Mouse (Mus musculus): Measurements from ENCODE around the gene Clmp. TPM values are rescaled to one million over a fixed set of nuclear protein-coding genes. Genes with fewer than 3 reads are reported as not detected.

Gene Clmp
- polyA plus RNA-seq, 1 experiment from 2014 or later: 7.7 TPM

DNA sequence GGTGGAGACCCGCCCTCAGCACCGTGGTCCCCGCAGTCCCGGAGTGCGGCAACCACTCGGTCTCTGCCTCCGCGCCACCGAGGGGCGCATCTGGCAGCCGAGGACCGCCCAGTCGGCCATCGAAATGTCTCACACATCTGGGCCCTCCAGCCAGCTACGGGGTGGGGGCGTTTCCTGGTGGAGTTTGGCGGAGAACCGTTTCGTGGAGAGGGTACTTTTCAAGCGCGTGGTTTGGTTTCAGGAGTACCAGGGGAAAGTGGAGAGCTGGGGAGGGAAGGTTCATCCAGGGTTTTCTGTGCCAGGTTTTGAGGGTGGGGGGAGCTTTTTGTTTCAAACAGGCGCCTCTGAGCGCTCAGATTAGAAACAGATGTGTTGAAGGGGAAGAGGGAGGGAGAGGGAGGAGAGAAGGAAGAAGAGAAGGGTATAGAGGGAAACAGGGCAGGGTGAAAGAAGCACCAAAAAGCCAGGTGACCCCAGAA, 698 bp downstream of the Clmp start:
- 5% methylated on average over 22 of the region's 23 CpGs for WGBS
- peak overlapping the region; percentile 61 for H3K9ac ChIP-seq (ENCODE audit: low read depth, low read length)
- H3K4me1 ChIP-seq (replicated peaks; ENCODE audit: control insufficient read depth, insufficient read depth, low read length): no peaks in the 10 kb centered on the region
- peak overlapping the region; percentile 63 for H3K4me2 ChIP-seq
- DNase-seq (ENCODE audit: low spot score) (peak; percentile 38), ATAC-seq (replicated peaks; ENCODE audit: low FRiP score) (no peak)
- peak overlapping the region; percentile 58 for H3K4me3 ChIP-seq (ENCODE audit: low read depth, low read length)
- peak overlapping the region; percentile 61; the same call in 1 of the 2 replicates for H3K27ac ChIP-seq (ENCODE audit: low read depth, low read length)
- H3K27me3 ChIP-seq (replicated peaks; ENCODE audit: control insufficient read depth, insufficient read depth, low read length): peaks cover 41% of the 10 kb centered on the region
- no peaks in the 10 kb centered on the region for H3K36me3 ChIP-seq (ENCODE audit: control insufficient read depth, insufficient read depth, low read length)
- H3K9me3 ChIP-seq (ENCODE audit: control insufficient read depth, low read length): no peaks in the 10 kb centered on the region

DNA sequence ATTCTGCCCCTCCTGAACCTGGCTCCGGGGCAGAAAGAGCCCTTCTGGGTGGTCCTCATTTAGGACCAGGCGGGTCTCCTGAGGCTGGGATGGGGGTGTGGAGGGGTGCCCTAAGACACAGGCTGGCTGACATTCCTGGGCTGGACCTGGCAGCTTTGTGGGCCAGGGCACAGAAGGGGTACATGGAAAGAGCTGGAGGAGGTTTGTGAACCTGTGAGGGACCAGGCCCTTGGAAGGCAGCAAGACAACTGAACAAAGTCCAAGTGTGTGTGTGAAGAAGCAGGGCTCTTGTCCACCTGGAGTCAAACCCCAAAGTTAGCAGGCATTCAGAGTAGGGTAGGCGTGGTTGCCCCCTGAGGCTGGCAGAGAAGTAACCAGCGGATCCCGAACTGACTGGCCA, 1.3 kb downstream of the Clmp start:
- DNase-seq (ENCODE audit: low spot score) (no peak), ATAC-seq (replicated peaks; ENCODE audit: low FRiP score) (no peak)
- H3K4me1 ChIP-seq (replicated peaks; ENCODE audit: control insufficient read depth, insufficient read depth, low read length): no peaks in the 10 kb centered on the region
- H3K9me3 ChIP-seq (ENCODE audit: control insufficient read depth, low read length): no peaks in the 10 kb centered on the region
- no peak overlapping the region for H3K27ac ChIP-seq (ENCODE audit: low read depth, low read length)
- H3K4me3 ChIP-seq (ENCODE audit: low read depth, low read length): peak overlapping the region; percentile 58
- H3K9ac ChIP-seq (ENCODE audit: low read depth, low read length): no peak overlapping the region
- no peaks in the 10 kb centered on the region for H3K36me3 ChIP-seq (ENCODE audit: control insufficient read depth, insufficient read depth, low read length)
- peaks cover 41% of the 10 kb centered on the region for H3K27me3 ChIP-seq (replicated peaks; ENCODE audit: control insufficient read depth, insufficient read depth, low read length)
- H3K4me2 ChIP-seq: peak overlapping the region; percentile 63
- 47% methylated on average over 5 of the region's 5 CpGs for WGBS

DNA sequence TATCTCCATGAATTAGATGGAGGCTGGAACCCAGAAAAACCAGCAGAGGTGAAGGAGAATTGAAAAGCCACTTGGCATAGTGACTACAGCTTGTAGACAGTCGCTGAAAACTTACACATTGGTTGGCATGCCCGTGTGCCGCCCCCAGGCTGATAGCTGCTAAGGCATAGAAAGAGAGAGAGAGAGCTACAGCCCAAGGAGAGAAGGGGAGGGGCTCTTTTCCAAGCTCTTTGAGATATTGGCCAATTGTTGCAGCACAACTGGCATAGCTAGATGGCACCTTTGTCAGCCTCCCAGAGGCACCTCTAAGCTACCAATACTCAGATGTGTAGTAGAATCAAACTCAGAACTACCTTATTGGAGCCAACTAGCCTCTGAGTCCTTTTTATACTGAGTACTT, 1.8 kb downstream of the Clmp start:
- WGBS: 44% methylated on average over 3 of the region's 3 CpGs
- Histone ChIP-seq H3K27ac (ENCODE audit: low read depth, low read length) (no peak overlapping the region), H3K27me3 (replicated peaks; ENCODE audit: control insufficient read depth, insufficient read depth, low read length) (peaks cover 41% of the 10 kb centered on the region), H3K9me3 (ENCODE audit: control insufficient read depth, low read length) (no peaks in the 10 kb centered on the region), H3K36me3 (ENCODE audit: control insufficient read depth, insufficient read depth, low read length) (no peaks in the 10 kb centered on the region), H3K9ac (ENCODE audit: low read depth, low read length) (no peak overlapping the region), H3K4me3 (ENCODE audit: low read depth, low read length) (peak overlapping the region; percentile 58; the same call in 1 of the 2 replicates), H3K4me1 (replicated peaks; ENCODE audit: control insufficient read depth, insufficient read depth, low read length) (no peaks in the 10 kb centered on the region), H3K4me2 (peak overlapping the region; percentile 63)
- DNase-seq (ENCODE audit: low spot score) (no peak), ATAC-seq (replicated peaks; ENCODE audit: low FRiP score) (no peak)

DNA sequence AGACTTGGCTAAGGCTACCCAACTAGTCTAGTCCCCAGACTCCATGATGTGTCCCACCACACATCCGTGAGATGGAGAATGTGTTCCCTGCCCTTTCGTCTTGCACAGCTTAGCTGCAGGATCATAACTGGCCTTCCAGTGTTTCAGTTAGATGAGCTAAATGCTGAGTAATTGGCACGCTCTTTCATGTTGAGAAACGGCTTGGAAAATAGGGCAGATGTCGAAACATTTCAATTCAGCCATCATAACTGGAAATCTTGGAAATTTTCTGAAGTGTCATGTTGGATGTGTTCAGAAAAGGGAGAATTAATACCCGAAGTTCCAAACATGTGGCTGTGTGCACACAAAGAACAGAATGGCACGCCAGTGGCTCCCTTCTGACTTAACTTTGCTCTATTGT, 4.7 kb downstream of the Clmp start:
- 82% methylated on average over 7 of the region's 7 CpGs for WGBS
- no peak overlapping the region for H3K27ac ChIP-seq (ENCODE audit: low read depth, low read length)
- no peak overlapping the region for H3K4me3 ChIP-seq (ENCODE audit: low read depth, low read length)
- no peak overlapping the region for H3K9ac ChIP-seq (ENCODE audit: low read depth, low read length)
- peaks cover 26% of the 10 kb centered on the region for H3K27me3 ChIP-seq (replicated peaks; ENCODE audit: control insufficient read depth, insufficient read depth, low read length)
- no peaks in the 10 kb centered on the region for H3K9me3 ChIP-seq (ENCODE audit: control insufficient read depth, low read length)
- H3K4me2 ChIP-seq: no peak overlapping the region
- ATAC-seq (replicated peaks; ENCODE audit: low FRiP score) (no peak), DNase-seq (ENCODE audit: low spot score) (no peak)
- no peaks in the 10 kb centered on the region for H3K4me1 ChIP-seq (replicated peaks; ENCODE audit: control insufficient read depth, insufficient read depth, low read length)
- H3K36me3 ChIP-seq (ENCODE audit: control insufficient read depth, insufficient read depth, low read length): no peaks in the 10 kb centered on the region

DNA sequence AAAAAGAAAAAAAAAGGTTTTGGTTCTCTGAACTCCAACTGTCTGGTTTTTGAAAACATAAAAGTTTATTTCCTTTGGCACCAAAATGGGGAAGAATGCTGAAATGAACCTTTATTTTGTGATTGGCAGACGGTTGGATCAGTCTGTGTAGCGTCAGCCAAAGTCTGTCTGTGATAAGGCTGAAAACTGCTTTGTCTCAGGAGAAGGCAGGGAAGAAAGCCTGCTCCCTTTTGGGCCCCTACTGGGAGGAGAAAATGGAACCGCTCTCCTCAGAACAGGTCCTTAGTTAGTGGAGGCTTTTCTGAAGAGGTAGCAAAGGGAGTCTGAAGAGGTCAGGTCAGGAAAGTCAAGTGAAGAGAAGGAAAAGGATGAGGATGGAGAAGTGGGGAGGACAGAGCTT, 7.3 kb downstream of the Clmp start:
- Histone ChIP-seq H3K36me3 (ENCODE audit: control insufficient read depth, insufficient read depth, low read length) (no peaks in the 10 kb centered on the region), H3K27me3 (replicated peaks; ENCODE audit: control insufficient read depth, insufficient read depth, low read length) (peaks cover 1% of the 10 kb centered on the region; the same call in 1 of the 2 replicates), H3K9ac (ENCODE audit: low read depth, low read length) (no peak overlapping the region), H3K4me2 (no peak overlapping the region), H3K4me3 (ENCODE audit: low read depth, low read length) (no peak overlapping the region), H3K4me1 (replicated peaks; ENCODE audit: control insufficient read depth, insufficient read depth, low read length) (no peaks in the 10 kb centered on the region), H3K9me3 (ENCODE audit: control insufficient read depth, low read length) (no peaks in the 10 kb centered on the region), H3K27ac (ENCODE audit: low read depth, low read length) (peak overlapping the region; percentile 23; the same call in 1 of the 2 replicates)
- ATAC-seq (replicated peaks; ENCODE audit: low FRiP score): no peak
- DNase-seq (ENCODE audit: low spot score): no peak
- 35% methylated on average over 3 of the region's 3 CpGs for WGBS

DNA sequence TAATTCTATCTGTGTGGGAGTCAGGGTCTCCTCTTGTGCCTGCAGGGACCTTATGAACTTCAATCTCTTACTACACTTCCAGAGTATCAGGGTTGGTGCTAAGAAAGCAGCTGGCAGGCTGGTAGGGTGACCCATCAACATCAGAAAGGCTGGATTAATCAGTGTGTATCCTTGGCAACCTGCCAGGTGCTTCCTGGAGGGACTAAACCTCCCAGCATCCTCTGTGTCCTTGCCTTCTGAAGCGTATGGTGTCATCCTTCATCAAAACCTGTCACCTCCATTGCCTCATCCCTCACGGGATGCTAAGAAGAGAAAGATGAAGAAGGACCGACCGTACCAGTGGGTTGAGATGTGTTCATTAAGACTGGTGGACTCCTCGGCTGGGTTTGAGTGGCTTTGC, 8.0 kb downstream of the Clmp start:
- Histone ChIP-seq H3K27me3 (replicated peaks; ENCODE audit: control insufficient read depth, insufficient read depth, low read length) (no peaks in the 10 kb centered on the region), H3K27ac (ENCODE audit: low read depth, low read length) (no peak overlapping the region), H3K9me3 (ENCODE audit: control insufficient read depth, low read length) (no peaks in the 10 kb centered on the region), H3K4me1 (replicated peaks; ENCODE audit: control insufficient read depth, insufficient read depth, low read length) (no peaks in the 10 kb centered on the region), H3K4me2 (no peak overlapping the region), H3K36me3 (ENCODE audit: control insufficient read depth, insufficient read depth, low read length) (no peaks in the 10 kb centered on the region), H3K9ac (ENCODE audit: low read depth, low read length) (no peak overlapping the region), H3K4me3 (ENCODE audit: low read depth, low read length) (no peak overlapping the region)
- DNase-seq (ENCODE audit: low spot score): no peak
- ATAC-seq (replicated peaks; ENCODE audit: low FRiP score): no peak
- 71% methylated on average over 5 of the region's 5 CpGs for WGBS

DNA sequence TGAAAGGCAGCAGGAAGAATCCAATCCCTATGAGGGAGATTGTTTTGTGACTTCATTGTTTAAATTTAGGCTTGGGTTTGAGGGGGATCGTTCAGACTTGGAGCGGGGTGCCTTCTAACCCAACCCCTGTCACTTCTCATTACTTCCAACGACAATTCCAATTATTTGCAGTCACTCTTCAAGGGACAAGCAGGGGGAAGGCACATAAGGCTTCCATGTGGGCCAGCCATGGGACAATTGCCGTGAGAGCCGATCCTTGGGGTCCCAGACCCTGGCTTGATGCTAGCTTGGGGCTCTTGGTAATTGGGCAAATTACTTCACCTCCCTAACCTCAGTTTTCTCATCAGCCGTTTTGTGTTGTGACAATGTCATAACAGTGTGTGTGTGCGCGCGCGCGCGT, 8.5 kb downstream of the Clmp start:
- WGBS: 81% methylated on average over 12 of the region's 12 CpGs
- H3K9me3 ChIP-seq (ENCODE audit: control insufficient read depth, low read length): no peaks in the 10 kb centered on the region
- DNase-seq (ENCODE audit: low spot score) (no peak), ATAC-seq (replicated peaks; ENCODE audit: low FRiP score) (no peak)
- no peak overlapping the region for H3K27ac ChIP-seq (ENCODE audit: low read depth, low read length)
- H3K4me1 ChIP-seq (replicated peaks; ENCODE audit: control insufficient read depth, insufficient read depth, low read length): no peaks in the 10 kb centered on the region
- H3K4me2 ChIP-seq: no peak overlapping the region
- H3K4me3 ChIP-seq (ENCODE audit: low read depth, low read length): no peak overlapping the region
- no peak overlapping the region for H3K9ac ChIP-seq (ENCODE audit: low read depth, low read length)
- no peaks in the 10 kb centered on the region for H3K36me3 ChIP-seq (ENCODE audit: control insufficient read depth, insufficient read depth, low read length)
- H3K27me3 ChIP-seq (replicated peaks; ENCODE audit: control insufficient read depth, insufficient read depth, low read length): no peaks in the 10 kb centered on the region

DNA sequence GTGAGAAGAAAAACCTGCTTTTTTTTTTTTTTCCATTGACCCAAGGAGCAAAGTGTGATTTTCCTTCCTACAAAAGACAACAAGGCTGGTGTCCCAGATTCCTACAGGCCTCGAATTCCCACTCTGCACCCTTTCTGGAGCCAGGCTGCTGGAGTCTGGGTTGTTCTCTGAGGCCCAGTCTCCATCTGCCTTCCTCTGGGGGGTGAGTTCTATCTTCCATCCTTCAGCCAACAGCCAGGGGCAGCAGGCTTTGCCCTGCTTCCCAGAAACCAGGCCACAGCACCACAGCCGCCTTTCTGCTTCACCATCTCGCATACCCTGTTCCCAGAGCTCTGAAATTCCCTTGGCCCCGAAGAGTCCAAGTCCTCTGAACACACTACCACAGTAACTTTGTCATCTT, 10.3 kb downstream of the Clmp start:
- Histone ChIP-seq H3K36me3 (ENCODE audit: control insufficient read depth, insufficient read depth, low read length) (no peaks in the 10 kb centered on the region), H3K9me3 (ENCODE audit: control insufficient read depth, low read length) (no peaks in the 10 kb centered on the region), H3K9ac (ENCODE audit: low read depth, low read length) (no peak overlapping the region), H3K4me2 (no peak overlapping the region), H3K4me3 (ENCODE audit: low read depth, low read length) (no peak overlapping the region), H3K27me3 (replicated peaks; ENCODE audit: control insufficient read depth, insufficient read depth, low read length) (no peaks in the 10 kb centered on the region), H3K27ac (ENCODE audit: low read depth, low read length) (no peak overlapping the region), H3K4me1 (replicated peaks; ENCODE audit: control insufficient read depth, insufficient read depth, low read length) (no peaks in the 10 kb centered on the region)
- no peak for ATAC-seq (replicated peaks; ENCODE audit: low FRiP score)
- no peak for DNase-seq (ENCODE audit: low spot score)
- WGBS: 80% methylated on average over 4 of the region's 4 CpGs

DNA sequence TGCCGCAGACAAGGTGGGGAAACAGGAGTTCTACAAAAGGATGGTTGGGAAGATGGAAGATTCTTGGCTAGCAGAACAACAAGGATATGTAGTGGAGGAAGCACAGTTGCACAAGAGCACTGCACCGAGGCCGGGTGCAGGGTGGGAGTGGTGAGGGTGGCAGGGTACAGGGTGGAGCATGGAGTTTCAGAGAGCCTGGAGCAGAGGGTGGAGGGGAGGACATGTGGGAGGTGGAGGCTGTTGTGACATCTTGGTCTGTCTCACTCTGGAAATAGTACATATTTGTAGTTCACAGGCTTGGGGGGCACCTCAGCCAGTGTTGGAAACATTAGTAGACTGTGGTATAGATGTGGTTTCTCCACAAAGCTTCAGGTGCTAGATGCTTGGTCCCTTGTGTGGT, 13.4 kb downstream of the Clmp start:
- DNase-seq (ENCODE audit: low spot score) (no peak), ATAC-seq (replicated peaks; ENCODE audit: low FRiP score) (no peak)
- Histone ChIP-seq H3K36me3 (ENCODE audit: control insufficient read depth, insufficient read depth, low read length) (no peaks in the 10 kb centered on the region), H3K27me3 (replicated peaks; ENCODE audit: control insufficient read depth, insufficient read depth, low read length) (no peaks in the 10 kb centered on the region), H3K27ac (ENCODE audit: low read depth, low read length) (no peak overlapping the region), H3K4me3 (ENCODE audit: low read depth, low read length) (no peak overlapping the region), H3K9ac (ENCODE audit: low read depth, low read length) (no peak overlapping the region), H3K9me3 (ENCODE audit: control insufficient read depth, low read length) (no peaks in the 10 kb centered on the region), H3K4me1 (replicated peaks; ENCODE audit: control insufficient read depth, insufficient read depth, low read length) (no peaks in the 10 kb centered on the region), H3K4me2 (no peak overlapping the region)
- 82% methylated on average over 3 of the region's 3 CpGs for whole genome bisulfite sequencing
